Mouse (Mus musculus) urinary bladder, postnatal 25 days (tissue): ENCODE data around the gene Tmem87b.

ENCODE experiments used
- DNase-seq: peaks from one replicate; pipeline ENCODE4 v3.0.0; 2022; ENCODE audit warnings: low spot score

The Tmem87b gene

DNA sequence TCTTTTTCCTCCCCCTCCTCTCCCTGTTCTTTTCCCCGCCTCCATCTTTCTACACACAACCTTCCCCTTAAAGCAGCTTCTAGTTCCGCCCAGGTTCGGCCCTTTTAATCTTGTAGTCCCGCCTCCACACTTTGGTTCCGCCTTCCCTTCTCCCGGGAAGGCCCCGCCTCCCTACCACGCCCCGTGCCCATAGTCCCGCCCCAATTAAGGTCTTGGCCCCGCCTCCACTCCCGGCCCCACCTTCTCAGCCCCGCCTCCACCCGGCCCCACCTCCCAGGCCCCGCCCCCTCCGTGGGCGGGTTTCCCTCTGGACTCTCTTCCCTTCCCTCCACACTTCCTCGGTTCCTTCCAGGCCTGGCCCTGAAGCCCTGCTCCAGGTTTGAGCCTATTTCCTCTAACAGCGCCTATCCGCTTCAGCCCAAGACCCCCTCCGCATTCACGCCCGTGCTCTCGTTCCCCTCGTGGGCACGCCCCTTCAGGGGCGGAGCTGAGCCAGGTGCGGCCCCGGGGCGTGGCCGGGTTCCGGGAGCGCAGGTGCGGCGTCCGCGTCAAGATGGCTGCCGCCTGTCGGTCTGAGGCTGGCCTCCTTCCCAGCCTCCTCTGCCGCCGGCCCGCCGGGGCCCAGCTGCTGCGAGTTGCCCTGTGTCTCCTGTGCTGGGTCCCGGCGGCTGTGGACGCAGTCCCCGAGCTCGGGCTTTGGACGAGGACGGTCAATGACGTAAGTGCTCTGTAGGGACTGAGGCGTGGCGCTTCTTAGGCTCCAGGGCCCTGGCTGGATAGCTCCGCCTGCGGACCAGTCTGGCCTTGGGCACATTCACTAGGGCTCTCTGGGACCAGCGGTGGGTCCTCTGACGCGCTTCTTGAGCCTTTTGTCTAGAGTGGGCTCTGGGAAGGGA lies at the start of gene Tmem87b:
TSS of gene Tmem87b (plus strand) at position 333 of the 896 bp plus-strand sequence.
- peak; percentile 97 for DNase-seq

DNA sequence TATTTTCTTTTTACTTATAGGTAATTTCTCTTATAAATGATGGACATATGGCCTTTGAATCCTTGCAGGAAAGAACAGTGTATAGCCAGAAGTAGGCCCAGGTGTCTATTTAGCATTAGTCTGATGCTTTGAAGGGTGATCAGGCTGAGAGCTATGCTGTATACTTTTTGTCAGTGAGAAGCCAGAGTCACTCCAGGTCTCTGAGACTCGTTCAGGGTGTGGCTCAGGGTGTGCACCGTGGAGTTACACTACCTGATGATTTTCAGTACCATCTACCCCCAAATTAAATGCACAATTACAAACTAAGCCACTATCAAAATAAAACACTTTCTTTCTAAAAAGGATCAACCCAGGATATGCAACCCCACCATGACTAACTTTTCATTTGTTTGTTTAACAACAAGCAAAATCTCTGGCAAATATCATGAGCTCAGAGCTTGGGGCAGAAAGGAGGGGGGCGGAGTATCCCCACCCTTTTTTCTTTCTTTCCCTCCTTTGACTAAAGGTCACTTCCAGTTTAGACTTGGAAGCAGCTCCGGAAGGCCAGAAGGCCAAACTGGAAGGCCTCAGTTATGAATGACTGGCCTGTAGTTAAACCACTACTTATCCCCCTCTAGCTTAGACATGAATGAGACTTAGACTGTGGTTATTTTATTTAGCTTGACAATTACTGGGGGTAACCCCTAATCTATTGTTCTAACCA lies 49.2 kb upstream of the Tmem87b start:
- DNase-seq: no peak

DNA sequence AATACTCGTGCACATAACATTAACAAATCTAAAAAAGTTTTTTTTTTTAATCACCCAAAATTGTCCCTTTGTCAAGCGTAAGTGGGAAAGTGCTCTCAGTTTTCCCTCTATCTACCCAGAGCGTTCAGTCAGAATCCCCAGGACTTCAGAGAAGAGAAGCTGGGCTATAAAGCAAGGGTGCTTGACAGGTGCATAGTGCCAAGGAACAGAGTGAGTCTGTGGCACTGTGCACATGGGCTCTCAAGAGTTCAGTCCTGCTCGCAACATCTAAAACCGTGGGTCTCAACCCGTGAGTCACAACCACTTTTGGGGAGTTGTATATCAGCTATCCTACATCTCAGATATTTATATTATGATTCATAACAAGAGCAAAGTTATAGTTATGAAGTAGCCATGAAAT lies 47.4 kb upstream of the Tmem87b start:
- DNase-seq: no peak

DNA sequence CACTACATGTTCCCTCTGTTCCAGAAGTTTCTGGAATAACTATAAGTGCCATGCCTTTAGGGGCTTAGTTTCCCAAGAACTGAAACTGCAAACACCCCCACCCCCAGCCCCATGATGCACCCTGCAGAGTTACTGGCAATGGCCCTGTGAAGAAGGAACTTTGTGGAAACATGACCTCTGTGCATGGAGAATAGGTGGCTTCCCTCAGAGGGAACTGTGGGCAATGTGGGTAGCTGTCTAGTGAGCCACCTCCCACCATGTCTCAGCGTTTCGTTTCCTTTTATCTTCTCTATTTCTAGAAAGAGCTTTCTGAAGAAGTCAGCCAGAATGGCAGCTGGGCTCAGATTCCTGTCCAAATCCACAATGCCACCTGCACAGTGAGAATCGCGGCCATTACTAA lies 46.9 kb upstream of the Tmem87b start:
- DNase-seq: no peak

DNA sequence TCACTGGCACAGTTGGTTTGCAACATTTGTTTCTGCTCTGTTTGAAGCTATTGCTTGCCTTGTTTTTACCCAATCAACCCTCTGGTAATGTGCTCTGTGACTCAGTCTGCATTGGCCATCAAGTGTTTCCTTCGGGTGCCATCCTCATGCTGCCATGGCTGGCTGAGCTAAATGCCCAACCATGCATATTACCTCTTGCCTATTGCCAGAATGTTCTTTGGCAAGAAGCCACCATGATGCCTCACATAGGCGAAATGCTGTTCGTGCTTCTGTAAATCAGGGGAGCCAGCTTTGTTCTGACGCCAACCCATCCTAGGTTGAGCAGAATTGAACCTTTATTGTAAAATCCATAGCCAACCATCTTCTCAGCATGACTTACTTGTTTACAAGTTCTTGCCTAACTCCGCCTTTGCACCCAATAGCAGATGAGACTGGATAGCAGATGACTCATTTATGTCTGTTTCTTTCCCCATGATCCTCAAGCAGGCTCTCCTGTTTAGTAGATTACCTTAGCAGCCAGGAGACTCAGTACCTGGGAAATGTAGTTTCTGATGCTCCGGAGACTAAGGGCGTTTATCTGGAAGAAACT lies 46.1 kb upstream of the Tmem87b start:
- no peak for DNase-seq

DNA sequence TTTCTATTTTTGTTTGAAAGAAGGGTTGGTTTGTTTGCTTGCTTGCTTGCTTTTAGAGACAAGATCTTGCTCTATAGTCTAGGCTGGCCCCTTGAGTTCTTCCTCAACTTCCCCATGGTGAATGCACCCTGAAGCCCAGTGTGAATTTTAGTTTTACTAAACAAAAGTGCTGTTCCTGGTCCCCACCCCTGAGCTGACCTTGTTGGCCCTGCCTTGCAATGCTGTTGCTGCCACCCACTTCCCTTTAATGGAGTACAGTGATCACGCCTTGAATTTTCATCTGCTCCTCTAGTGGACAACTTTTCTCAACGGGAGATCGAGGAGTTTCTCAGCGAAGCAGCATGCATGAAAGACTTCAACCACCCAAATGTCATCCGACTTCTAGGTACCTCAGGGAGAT lies 35.7 kb upstream of the Tmem87b start:
- DNase-seq: no peak

DNA sequence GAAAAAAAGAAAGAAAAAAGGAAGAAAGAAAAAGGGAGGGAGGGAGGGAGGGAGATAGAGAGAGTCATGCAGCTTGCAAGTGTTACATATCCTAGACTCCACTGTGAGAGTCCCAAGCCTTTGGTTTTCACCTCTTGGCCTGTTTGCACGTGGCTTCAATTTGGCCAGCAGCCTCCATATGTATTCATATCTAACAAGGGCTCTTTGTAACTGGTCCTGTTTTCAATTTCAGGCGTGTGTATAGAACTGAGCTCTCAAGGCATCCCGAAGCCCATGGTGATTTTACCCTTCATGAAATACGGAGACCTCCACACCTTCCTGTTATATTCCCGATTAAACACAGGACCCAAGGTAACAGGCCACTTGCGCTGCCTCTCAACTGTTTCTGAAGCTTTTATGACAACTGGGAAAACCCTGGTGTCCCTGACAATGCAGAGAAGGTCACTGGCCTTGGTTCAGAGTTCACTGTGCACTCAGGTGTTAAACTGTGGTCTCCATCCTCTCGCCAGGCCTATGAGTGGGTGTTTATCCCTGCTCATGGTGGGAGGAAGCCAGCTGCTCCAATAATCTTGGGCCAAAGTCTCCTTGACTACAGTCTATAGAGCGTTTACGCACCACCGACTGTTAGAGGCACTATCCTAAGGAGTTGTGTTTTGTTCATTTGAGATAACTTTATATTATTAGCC lies 34.1 kb upstream of the Tmem87b start:
- no peak for DNase-seq

DNA sequence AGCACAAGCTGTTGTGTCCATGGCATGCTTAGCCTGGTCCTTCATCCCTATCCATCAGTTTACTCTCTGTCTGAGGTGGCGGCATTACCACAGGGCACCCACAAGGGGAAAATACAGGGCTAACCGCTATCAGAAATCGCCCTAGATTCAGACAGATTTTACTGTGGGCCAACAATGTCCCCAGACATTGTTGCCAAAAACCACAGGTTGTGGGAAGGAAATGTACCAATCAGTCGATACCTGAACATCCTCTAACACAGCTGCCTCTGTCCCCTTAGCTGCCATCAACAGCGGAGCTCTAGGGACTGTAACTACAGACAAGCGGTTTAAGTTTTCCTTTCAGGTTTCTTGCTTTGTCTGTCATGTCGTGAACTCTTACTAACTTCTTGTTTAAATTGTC lies 33.1 kb upstream of the Tmem87b start:
- DNase-seq: no peak

DNA sequence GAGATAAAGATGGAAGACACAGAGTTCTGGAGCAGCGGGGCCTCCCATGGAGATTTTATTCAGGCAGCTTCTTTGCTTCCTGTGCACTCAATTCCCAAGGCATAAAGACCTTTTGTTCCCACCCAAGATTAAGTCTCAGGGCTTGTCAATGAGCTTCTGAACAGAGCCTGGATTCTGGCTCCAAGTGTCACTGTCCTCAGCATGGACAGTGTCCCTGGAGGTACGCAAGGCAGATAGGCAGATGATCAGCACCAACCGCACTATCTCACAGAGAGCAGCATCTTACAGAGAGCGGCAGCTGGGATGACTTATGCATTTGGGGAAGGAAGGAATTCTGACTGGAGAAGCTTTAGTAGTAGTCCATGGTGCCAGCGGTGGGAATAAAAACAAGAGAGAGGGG lies 31.6 kb upstream of the Tmem87b start:
- no peak for DNase-seq

DNA sequence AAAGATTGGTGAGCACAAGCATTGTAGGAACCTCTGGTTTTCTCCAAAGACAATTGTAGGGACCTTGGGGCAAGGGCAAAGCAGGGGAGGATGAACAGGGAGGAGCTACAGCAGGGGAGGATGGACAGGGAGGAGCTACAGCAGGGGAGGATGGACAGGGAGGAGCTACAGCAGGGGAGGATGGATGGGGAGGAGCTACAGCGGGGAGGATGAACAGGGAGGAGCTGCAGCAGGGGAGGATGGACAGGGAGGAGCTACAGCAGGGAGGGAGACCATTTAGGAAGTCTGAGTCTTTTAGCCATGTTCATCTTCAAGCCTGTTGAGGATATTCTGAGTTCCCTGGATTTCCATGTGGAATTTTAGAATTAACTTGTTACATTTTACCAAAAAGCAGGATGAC lies 31.1 kb upstream of the Tmem87b start:
- DNase-seq: no peak

DNA sequence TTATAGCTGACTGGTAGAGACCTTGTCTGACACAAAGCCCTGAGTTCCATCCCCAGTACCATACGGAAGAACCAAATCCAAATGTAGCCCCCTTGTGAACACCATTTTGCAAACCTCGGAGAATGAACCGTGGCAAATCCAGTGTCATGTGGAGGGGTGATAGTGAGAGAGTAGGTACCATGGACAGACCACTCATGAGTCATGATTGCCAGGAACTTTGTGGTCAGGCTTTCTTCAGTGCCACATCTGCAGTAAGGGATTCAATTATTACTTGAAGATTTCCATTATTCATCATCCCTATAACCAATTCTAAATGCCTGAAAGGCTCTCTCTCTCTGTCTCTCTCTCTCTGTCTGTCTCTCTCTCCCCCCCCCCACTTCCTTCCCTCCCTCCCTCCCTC lies 30.1 kb upstream of the Tmem87b start:
- DNase-seq: no peak

DNA sequence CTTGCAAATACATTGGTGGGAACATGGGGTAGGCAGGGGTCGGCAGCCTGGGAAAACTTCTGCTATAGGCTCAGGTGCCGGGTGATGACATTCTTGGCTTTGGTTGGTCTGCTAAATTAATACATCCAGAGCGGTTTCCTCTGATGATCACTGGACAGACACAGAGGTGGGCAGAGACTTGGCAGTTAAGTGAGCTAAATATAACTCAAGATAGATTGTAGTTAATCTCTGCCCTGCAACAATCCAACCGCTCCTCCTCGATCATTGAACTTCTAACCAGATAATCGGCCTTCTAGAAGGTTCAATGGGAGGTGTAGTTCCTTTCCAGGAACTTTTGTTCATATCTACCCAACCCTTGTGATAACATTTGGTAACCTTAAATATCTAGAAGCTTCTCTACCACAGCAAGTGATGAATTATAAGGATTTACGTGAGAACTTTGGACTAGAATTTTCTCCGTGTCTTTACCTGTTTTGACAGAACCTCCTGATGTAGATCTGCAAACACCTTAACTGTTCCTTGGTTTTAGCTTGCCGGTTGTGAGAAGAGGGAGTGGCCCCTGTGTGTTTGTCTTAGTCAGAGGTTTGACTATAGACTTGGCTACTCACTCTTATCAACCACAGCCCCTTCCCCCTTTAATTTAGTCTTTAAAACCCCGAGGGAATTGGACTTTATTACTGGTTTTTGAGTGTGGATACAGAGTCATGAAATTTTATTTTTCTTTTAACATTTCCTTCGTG lies 26.9 kb upstream of the Tmem87b start:
- DNase-seq: no peak

DNA sequence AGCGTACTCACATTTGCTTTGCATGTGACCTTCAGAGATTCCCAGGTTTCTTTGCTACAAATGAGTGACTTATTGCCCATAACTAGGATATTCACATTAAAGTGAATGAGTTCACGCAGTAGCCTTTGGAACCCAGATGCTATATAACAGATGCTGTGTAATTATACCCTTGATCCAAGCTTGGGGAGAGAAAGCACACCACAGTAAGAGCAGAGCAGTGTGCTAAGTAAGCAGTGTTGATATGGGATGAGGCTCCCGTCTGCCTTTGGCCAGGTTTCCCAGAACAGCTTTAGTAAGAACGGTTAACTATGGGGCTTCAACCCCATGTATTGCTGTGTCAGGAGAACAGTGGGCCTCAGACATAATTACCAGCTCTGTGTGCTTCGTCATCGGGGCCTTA lies 24.0 kb upstream of the Tmem87b start:
- no peak for DNase-seq

DNA sequence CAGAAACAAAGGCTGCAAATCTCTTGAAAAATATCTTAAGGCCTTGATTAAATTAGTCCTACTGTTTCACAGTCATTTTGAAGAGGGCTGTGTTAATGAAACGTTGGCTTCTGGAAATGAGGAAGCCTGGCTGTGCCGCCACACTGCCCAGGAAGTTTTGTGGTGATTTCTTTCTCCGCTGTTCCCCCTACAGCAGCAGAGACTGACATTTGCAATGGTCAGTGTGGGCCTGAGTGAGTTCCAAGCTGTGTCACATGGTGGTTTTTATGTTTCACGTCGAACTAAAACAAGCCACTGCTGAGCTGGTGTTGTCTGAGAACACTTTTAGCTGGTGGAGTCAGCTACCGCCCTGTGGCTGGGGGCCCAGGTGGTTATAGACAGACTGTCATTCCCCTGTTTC lies 21.5 kb upstream of the Tmem87b start:
- DNase-seq: no peak

DNA sequence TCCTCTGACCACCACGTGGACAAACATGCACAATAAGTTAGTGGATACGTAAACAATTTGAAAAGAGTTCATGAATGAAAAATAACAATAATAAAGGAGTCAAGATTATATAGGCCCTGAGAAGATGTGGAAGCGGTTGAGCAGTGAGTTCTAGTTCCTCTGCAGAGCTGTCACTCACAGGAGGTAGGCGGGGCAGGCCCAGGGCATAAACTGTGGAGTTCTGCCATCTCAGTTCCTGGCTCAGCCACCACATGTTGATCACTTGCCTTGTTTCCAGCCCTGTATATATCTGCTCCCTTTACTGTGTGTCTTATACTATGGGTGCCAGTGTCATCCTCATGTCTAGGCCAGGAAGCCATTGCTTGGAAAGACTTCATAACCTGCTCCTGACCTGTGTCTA lies 14.5 kb upstream of the Tmem87b start:
- no peak for DNase-seq

DNA sequence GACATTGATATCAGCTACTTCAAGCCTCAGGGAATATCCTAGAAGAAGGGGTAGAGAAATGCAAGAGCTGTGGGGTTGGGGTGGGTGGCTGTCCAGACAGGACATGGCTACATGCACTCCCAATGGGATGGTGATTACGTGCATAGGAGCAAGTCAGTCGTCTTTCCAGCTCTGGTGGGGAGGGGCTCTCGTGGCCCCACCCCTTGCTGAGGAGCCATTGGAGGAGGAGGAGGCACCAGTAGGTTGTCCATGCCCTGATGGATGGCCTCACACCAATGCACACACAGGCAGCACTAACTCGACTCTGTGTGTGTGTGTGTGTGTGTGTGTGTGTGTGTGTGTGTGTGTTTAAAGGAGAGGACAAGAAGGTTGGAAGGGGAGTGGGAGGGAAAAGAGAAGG lies 12.6 kb upstream of the Tmem87b start:
- no peak for DNase-seq

DNA sequence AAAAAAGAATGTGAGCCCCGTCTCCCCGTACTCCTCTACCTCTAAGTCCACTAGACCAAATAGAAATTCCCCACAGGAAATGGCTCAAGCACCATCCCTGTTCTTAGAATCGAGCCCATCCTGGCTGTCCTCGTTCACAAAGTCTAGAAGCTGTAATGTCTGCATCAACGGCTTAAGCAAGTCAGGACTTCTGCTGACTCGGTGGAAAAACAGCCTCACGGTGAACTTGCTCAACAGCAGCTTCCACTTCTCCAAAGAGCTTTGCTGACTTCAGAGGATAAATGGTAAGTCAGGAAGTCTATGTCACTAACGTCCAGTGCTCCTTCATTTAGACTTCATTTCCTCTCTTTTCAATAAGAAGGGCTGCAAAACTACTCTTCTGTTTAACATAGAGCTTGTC lies 11.4 kb upstream of the Tmem87b start:
- no peak for DNase-seq

DNA sequence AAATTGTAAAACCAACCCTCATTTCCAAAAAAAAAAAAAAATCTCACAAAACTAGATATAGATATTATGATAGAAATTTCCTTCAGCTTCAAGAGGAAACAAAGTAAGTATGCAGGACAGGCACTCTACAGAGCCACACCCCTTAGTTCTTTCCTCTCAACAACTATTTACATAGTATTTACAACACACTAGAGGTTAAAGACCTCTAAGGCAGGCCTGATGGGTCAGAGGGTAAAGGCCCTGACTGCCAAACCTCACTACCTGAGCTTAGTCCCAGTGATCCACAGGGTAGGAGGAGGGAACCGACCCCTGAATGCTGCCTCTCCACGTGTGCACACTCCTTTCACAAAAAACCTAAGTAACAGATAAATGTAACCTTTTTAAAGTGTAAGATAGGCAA lies 5.2 kb upstream of the Tmem87b start:
- DNase-seq: no peak

DNA sequence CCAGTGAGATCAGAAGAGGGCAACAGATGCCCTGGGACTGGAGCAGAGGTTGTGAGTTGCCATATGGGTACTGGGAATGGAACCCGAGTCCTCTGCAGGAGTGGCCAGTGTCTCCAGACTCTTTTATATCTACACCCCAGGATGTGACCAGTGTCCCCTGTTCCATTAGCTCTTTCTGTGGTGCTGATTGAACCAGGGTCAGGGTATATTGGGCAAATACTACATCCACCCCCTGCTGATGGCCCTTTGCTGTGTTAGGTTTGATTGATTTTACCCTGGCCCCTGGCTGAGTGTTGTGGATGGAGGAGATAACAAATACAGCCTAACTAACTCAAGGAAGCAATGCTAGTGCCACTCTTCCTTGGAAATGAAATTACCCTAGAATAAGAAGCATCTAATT lies 1.6 kb upstream of the Tmem87b start:
- DNase-seq: no peak

DNA sequence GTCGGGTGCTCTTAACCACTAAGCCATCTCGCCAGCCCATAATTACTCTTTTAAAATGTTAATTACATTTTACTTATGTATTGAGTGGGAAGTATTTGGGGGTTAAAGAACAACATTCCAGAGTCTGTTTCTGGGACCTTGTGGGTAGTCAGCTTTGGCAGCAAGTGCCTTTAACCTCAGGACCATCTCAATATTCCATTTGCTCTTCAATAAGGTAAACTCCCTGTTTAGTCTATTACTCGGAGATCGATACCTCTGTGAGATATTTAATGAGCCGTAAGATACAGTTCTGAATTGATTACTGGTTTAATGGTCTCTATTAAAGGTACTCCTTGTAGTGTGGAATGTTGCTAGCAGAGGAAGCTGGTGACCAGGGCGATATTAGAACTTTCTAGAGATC lies 1.0 kb upstream of the Tmem87b start:
- DNase-seq: no peak

DNA sequence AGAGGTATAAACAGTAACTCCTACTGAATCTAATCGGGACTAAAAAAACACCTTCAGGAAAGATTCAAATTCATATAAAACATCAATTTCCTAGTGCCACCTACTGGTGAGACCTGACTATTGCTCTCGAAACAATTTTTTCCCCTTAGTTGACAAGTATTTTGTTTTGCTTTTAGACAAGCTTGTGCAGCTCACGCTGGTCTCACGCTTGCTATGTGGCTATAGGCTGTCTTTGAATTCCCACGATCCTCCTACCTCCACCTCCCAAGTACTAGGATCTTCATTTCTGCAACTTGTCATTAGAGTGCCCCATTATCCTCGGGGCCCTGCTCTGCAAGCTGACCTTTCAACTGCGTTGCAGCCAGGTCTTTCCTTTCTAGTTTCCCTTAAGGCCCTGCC lies 532 bp upstream of the Tmem87b start:
- DNase-seq: no peak
